ENCODE assay signal across 12 mouse cellular contexts in the genomic region with DNA sequence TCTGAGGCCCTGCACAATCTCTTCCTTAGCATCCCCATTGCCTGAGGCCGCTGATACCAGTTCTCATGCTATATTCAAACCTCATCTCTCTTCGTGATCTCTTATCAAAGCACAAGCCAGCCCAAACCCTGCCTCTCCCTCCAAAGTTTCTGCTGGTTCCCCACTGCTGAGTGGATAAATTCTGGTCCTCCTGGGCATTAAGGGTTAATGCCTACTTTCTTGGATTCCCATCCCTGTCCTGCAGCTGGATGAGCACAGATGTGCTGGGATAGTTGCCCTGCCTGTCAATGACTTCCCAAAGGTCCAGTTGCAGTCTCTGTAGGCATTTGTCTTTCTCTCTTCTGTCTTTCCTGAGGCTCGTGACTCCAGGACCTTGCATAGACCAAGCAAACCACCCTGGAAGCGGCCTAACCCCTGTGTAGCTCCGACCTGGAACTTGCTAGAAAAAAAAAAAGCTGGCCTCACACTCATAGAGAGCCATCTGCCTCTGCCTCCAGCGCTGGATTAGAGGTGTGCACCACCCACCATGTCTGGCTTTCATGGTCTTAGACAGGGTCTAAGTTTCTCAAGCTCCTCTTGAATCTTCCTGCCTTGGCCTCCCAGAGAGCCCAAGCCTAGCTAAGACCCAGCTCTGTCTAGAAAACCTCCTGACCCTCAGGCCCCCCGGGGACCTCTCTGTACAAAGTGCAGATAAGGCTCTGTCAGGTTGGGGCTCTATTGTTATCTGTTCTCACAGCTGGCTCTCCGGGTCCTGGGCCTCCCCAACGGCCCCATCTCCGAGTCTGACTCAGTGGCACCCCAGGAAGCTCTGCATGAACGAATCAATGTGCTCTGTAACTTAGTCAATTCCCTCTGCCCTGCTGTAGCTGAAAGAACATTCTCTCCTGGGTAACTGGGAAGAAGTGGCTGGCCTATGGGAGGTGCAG. TPM values are rescaled to one million over a fixed set of nuclear protein-coding genes. Genes with fewer than 3 reads are reported as not detected.
DNase-seq lines count a peak whose midpoint lies in the region; ATAC-seq and TF ChIP-seq lines count a peak whose summit lies in the region.
"Had no signal": no experiment of that assay in that cellular context is flagged by ENCODE, and none has a peak within 500 bp of the region (broad histone marks: within the 10 kb centered on the region; RNA-seq: fewer than 3 reads in every experiment).

No protein-coding gene starts in this region.

- intact Hi-C loops in heart, postnatal 10 days (cut with DNase I), result no loop called here

- H3K27ac ChIP-seq in heart, embryonic 11.5 days (ENCODE audit: low read depth, low read length), result peak overlapping the region; percentile 81
- H3K27ac ChIP-seq in spleen, adult 2 months (ENCODE audit: insufficient read depth, low read length), result peak overlapping the region; percentile 94

- H3K36me3 ChIP-seq in heart, embryonic 11.5 days (ENCODE audit: control insufficient read depth, insufficient read depth, low read length), result no peaks in the 10 kb centered on the region
- H3K36me3 ChIP-seq in spleen, adult 2 months (ENCODE audit: control insufficient read depth, insufficient read depth, low read length), result no peaks in the 10 kb centered on the region
- H3K36me3 ChIP-seq: midbrain, embryonic 12.5 days had no signal

- TF ChIP-seq POLR2A in spleen, adult 2 months (IDR thresholded peaks at IDR 0.05; ENCODE audit: low read depth, low read length), result no peak

- H3K9me3 ChIP-seq in heart, embryonic 11.5 days (replicated peaks; ENCODE audit: control insufficient read depth, low read length), result no peaks in the 10 kb centered on the region
- H3K9me3 ChIP-seq: midbrain, embryonic 12.5 days had no signal

- 45% methylated on average over 11 of the region's 11 CpGs for WGBS in heart, embryonic 11.5 days (ENCODE audit: insufficient replicate concordance)
- 60% methylated on average over 11 of the region's 11 CpGs for WGBS in spleen, adult 2 months

- peaks cover 61% of the 10 kb centered on the region for H3K4me1 ChIP-seq in heart, embryonic 11.5 days (ENCODE audit: control insufficient read depth, insufficient read depth, low read length)
- peaks cover 59% of the 10 kb centered on the region for H3K4me1 ChIP-seq in spleen, adult 2 months (ENCODE audit: control insufficient read depth, insufficient read depth, insufficient read length)

- no peak overlapping the region for H3K4me3 ChIP-seq in heart, embryonic 11.5 days (ENCODE audit: low read depth, low read length)
- H3K4me3 ChIP-seq in spleen, adult 2 months (ENCODE audit: extremely low read depth, insufficient read depth, insufficient read length), result no peak overlapping the region
- H3K4me3 ChIP-seq: midbrain, embryonic 12.5 days had no signal

- peak; percentile 83 for ATAC-seq in heart, embryonic 11.5 days (replicated peaks; ENCODE audit: insufficient number of reproducible peaks, low FRiP score, low TSS enrichment)

- H3K9ac ChIP-seq in heart, embryonic 11.5 days (ENCODE audit: low read depth, low read length), result peak overlapping the region; percentile 54; the same call in 1 of the 2 replicates
- H3K9ac ChIP-seq: midbrain, embryonic 12.5 days had no signal

- no peak for TF ChIP-seq CTCF in spleen, adult 2 months (IDR thresholded peaks at IDR 0.05; ENCODE audit: extremely low read depth, insufficient read depth, insufficient read length, insufficient replicate concordance)

- no peak for DNase-seq in heart, postnatal 10 days
- no peak for DNase-seq in spleen, adult 2 months (ENCODE audit: low read depth in 1 of 2, low spot score in 2 of 2)
- no peak for DNase-seq in spleen, adult 18-20 months
- peak; percentile 53 for DNase-seq in induced T-regulatory cell, adult 2 months (ENCODE audit: low read depth)
- DNase-seq in spleen, postnatal 36 days (ENCODE audit: low spot score in 2 of 2), result peak; percentile 51 to 53
- DNase-seq in urinary bladder, postnatal 10 days (ENCODE audit: low spot score), result no peak
- no peak for DNase-seq in cerebellum, adult 11-12 months
- DNase-seq: cerebellum, adult 2 months; gastrocnemius, postnatal 25 days; left cerebral cortex, postnatal 4 days had no signal

- no peaks in the 10 kb centered on the region for H3K27me3 ChIP-seq in heart, embryonic 11.5 days (ENCODE audit: control insufficient read depth, insufficient read depth, low read length)
- no peaks in the 10 kb centered on the region for H3K27me3 ChIP-seq in spleen, adult 2 months (ENCODE audit: control insufficient read depth, insufficient read depth, low read length)

- peak overlapping the region; percentile 36 for H3K4me2 ChIP-seq in heart, embryonic 11.5 days
- H3K4me2 ChIP-seq: midbrain, embryonic 12.5 days had no signal

RNA-seq across cellular contexts. Expression of gene Zfp36l2, which starts 40.3 kb away (rescaled TPM):
- 8.0 and 9.6 TPM in 2 replicates for polyA plus RNA-seq in heart, embryonic 11.5 days (2014; fragmentation: Nextera tagmentation; extraction: Ambion mirVana)
- 10 to 100 TPM; 36.9 to 42.5 TPM for total RNA-seq in heart, postnatal 10 days (2021)
- polyA plus RNA-seq in spleen, adult 2 months (2012; rRNA removed), result 146 and 261 TPM in 2 replicates

Comparison
In these comparisons a context has a peak if more than half of its experiments do, and no peak if none do; other contexts are left out.
1. DNase-seq: peak in induced T-regulatory cell, adult 2 months (single experiment) and spleen, postnatal 36 days (2 of 2); none in heart, postnatal 10 days (0 of 2), spleen, adult 2 months (0 of 2), spleen, adult 18-20 months (0 of 2), urinary bladder, postnatal 10 days (single experiment) and cerebellum, adult 11-12 months (single experiment).
2. RNA of gene Zfp36l2, which starts 40.3 kb away (polyA plus RNA-seq): 146 to 261 TPM in spleen, adult 2 months; 8.0 to 9.6 TPM in heart, embryonic 11.5 days; every median in the first group is over 10 times any median in the second.